Mouse (Mus musculus) spleen, adult 2 months (tissue): ENCODE measurements around the gene Tmem39b.

ENCODE experiments used
- CTCF ChIP-seq: fragments of 200-500 bp; IDR thresholded peaks from 2 replicates; pipeline ENCODE4 v1.5.1; 2011; ENCODE audit warnings: mild to moderate bottlenecking, inconsistent platforms; ENCODE audit not compliant: insufficient read depth, insufficient read length, insufficient replicate concordance; ENCODE audit errors: extremely low read depth
- POLR2A ChIP-seq: fragments of 200-500 bp; IDR thresholded peaks from 2 replicates; pipeline ENCODE4 v1.6.1; 2011; ENCODE audit warnings: low read depth, low read length, inconsistent platforms

- TF ChIP-seq POLR2A (no peak), CTCF (no peak)
These were observed 54.9 kb downstream of the Tmem39b start for GRCm38 (mm10) chr4:129641756-129642155.
